Mouse (Mus musculus): ENCODE measurements at regions not wholly inside any gene's neighbourhood (a gene's known extent, or its start where the extent isn't known, plus 50 kb on each side); places are given as distances from the start of the nearest gene placed in this dataset.

- DNase-seq (ENCODE audit: low read depth, low spot score) = no peak
Observed at GRCm38 (mm10) chr13:97559611-97560385, 200.6 kb downstream of the Gm10260 start.

- no peak for DNase-seq (ENCODE audit: low read depth, low spot score)
Observed at GRCm38 (mm10) chr13:97558884-97559283, 201.5 kb downstream of the Gm10260 start.

GRCm38 (mm10) chr13:97555312-97555711 is 205.1 kb downstream of the Gm10260 start:
- DNase-seq (ENCODE audit: low read depth, low spot score) = peak; percentile 41

GRCm38 (mm10) chr13:97554601-97555000 is 205.8 kb downstream of the Gm10260 start:
- DNase-seq (ENCODE audit: low read depth, low spot score) = no peak

GRCm38 (mm10) chr13:97552236-97552635 is 208.2 kb downstream of the Gm10260 start:
- DNase-seq (ENCODE audit: low read depth, low spot score) = peak; percentile 79

GRCm38 (mm10) chr13:97550880-97551279 is 209.6 kb downstream of the Gm10260 start:
- no peak for DNase-seq (ENCODE audit: low read depth, low spot score)

- DNase-seq (ENCODE audit: low read depth, low spot score) = no peak
Observed at GRCm38 (mm10) chr13:97550172-97550571, 210.3 kb downstream of the Gm10260 start.

DNA sequence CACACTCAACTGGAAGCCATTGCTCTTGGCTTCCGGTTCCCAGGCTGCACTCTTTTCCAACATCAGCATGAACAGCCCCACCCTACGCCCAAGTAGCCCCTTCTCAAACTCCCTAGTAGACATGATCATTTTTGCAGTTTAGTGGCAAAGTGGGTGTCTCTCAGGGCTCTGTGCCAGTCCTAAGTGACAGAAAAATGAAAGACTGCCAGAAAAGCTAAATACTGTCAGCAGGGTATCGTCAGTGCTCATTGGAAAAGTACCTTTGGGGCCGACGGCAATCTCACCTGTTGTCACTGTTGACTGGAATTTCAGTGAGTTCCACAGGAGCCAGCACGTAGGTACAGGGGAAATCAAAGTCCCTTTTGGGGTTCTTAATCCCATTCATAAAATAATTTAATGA is 211.0 kb downstream of the Gm10260 start:
- DNase-seq (ENCODE audit: low read depth, low spot score) = no peak

- no peak for DNase-seq (ENCODE audit: low read depth, low spot score)
Observed at GRCm38 (mm10) chr13:97548527-97548977, 211.9 kb downstream of the Gm10260 start.

DNA sequence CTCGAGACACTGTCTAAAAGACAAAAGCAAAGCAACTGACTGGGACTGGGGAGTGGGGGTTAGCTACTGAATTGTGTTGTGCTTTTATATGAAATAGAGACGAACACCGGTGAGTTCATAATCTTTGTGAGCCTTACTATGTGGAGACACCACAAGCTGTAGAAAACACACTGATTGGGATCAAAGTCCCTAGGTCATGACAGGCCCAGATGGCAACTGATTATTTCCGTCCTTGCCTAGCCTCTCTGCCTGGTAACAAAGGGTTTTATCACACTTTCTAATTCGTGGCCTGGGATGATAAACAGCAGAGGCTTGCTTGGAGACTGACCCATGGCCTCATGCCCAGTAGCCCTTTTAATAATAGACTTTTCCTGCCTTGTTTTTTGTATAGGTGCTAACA is 213.5 kb downstream of the Gm10260 start:
- no peak for DNase-seq (ENCODE audit: low read depth, low spot score)

DNA sequence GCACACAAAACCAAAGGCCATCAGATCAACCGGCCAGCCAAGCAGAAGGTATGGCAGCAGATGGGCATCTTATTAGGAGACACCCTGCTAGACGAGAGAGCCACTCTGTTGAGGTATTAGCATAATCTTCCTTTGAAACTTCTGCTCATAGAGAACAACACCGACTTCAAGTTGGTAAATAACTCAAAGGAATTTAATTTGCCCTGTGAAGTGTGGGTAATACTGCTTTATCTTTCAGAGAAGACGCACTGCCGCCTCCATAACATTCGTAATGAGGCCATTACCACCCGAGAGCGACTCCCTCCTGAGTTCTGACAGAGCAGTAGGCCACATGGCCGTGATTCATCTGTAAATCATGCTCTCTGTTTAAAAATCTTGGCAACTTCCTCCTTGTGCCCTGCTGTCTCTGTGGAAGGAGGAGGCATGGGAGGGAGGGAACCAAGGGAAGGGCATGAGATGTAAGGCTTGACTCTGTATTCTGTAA is 214.4 kb downstream of the Gm10260 start:
- DNase-seq (ENCODE audit: low read depth, low spot score) = no peak

DNA sequence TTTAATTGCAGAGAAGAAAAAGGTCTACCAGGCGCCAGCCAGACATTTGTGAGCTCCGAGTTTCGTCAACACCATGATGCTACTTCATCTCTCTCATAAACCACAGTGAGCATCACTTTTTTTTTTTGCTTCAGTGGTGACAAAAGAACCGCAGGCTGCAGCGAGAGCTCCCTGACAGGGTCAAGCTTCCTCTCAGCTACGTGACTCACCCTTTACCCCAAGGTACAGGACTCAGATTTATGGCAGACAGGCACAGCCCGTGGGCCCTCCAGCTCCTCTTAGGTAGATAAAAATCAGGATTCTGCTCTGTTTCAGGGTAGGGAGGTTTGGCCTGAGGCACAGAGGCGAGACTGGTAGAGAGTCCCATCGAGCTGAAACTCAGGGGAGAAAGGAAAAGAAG is 220.7 kb downstream of the Gm10260 start:
- DNase-seq (ENCODE audit: low read depth, low spot score) = no peak

DNA sequence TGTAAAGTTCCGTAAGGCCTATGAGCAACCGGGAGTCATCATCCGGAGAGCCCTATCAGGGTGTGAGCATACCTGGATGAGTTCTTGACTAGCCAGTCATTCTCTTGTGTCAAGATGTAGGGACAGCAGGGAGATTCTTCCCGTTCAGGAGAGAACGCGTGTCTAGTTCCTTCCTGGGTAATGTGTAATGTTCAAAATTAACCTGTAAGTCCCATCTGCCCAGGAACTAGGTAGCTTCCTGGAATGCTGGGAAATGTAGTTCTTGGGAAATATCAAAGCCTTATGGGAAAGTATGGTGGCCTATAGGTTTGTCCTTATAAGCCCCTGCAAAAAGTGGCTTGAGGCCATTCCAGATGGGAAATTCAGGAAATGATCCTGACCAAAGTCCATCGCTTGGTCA is 222.0 kb downstream of the Gm10260 start:
- no peak for DNase-seq (ENCODE audit: low read depth, low spot score)

DNA sequence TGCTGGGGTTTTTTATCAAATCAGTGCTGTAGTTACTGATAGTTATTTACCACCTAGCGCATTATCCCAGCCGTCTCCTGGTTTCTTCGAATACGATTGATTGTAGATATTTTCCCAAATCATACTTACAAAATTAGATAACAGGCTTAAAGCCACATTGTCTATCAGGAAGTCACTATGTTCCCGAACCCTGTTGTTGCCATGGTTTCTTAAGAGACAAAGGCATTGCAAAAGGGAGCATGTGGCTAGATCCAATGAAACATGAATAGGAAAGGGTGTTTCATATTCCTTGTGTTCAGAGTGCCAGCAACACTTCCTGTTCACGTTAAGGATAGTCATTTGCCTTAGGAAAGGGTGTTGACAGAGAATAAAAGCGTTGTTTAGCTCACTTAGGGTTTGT is 222.7 kb downstream of the Gm10260 start:
- DNase-seq (ENCODE audit: low read depth, low spot score) = no peak

GRCm38 (mm10) chr13:97537206-97537605 is 223.2 kb downstream of the Gm10260 start:
- no peak for DNase-seq (ENCODE audit: low read depth, low spot score)

DNA sequence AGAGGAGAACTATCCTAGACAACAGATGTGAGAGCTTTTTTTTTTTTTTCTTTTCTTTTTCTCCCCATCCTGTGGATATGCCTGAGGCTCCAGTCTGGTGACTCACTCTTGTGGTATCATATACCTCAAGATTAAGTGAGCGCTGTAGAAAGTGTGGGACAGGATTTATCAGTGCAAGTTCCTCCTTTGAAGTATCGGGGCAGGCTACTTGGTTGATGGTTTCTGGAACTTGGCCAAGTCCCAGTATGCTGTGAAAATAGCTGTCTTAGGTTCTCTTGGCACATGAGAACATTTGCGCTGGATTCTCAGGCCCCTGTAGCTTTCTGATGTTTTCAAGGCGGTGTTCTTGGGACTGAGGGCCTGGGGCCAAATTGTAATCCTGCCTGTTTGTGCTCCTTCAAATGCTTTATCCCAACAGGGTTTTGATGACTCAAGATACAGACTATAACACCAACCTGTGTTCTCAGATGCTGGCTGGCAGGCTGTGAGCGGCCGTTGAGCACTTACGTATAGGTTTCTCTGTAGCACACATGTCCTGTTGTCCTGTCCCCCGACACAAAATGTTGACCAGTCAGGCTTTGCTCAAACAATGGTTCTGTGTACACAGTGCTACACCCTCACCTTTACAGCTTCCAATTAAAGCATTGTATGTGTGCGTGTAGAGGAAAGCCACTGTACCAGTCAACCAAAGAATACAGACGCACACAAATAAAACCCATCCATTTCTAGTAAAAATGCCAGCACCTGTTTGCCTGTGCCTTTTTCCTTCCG is 226.4 kb downstream of the Gm10260 start:
- DNase-seq (ENCODE audit: low read depth, low spot score) = no peak

DNA sequence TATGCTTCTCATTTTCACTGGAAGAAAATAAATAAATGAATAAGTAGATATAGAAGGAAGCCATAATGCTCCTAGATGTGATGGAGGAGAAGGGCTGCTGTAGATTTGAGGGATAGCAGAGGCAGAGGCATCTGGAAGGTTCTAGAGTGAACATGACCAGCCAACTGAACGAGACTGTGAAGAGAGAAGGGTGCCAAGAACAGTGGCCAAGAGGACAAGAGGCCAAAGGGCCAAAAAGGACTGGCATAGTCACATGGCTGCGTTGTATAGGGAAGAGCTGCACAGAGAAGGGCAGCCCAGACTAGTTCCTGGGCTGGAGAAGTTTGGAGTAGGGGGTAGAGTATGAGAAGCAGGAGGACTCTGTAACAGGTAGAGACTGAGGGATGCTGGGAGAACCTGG is 229.3 kb downstream of the Gm10260 start:
- no peak for DNase-seq (ENCODE audit: low read depth, low spot score)

- DNase-seq (ENCODE audit: low read depth, low spot score) = no peak
Observed at GRCm38 (mm10) chr13:97530570-97530969, 229.9 kb downstream of the Gm10260 start.

DNA sequence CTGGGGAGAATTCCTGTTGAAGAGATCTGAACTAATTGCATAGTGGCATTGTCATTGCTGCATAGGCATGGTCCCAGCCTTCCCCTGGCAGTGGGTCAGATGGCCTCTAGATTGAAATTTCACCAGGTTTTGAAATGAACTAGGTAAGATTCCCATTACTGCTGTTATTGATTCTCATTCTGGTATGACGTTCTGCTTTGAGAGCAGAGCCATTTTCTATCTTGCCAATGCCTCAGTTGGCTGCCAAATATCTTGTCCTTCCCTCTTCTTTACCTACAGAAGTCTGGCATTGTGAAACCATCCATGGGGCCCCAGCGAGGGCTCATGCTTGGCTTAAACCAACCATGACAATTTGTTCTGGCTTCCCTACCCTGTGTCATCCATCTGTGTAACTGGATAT is 232.5 kb downstream of the Gm10260 start:
- no peak for DNase-seq (ENCODE audit: low read depth, low spot score)

DNA sequence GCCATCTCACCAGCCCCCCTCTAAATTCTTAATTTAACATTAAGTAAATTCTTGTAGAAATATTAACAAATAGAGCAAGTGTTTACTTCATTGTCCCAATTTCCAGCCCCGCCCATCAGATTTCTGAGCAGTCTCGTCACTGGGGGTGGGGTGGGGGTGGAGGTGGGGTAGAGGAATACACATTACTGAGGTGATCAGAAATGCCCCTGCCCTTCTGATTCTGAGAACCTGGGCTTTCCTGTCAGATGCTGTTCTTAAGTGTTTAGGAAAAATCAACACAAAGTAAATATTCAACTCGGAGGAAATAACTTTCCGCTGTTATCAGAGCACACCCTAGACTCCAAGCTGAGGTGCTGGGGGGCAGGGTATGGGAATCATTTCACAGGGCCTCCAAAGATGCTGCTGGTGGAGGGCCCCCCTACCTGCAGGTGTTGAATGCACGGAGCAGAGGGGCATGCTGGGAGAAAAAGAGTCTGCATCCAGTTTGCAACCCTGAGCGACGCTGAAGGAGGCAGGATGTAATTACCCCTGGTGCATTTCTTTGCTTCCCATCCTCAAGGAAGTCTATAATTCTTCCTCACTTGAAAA is 235.5 kb downstream of the Gm10260 start:
- DNase-seq (ENCODE audit: low read depth, low spot score) = peak; percentile 36

DNA sequence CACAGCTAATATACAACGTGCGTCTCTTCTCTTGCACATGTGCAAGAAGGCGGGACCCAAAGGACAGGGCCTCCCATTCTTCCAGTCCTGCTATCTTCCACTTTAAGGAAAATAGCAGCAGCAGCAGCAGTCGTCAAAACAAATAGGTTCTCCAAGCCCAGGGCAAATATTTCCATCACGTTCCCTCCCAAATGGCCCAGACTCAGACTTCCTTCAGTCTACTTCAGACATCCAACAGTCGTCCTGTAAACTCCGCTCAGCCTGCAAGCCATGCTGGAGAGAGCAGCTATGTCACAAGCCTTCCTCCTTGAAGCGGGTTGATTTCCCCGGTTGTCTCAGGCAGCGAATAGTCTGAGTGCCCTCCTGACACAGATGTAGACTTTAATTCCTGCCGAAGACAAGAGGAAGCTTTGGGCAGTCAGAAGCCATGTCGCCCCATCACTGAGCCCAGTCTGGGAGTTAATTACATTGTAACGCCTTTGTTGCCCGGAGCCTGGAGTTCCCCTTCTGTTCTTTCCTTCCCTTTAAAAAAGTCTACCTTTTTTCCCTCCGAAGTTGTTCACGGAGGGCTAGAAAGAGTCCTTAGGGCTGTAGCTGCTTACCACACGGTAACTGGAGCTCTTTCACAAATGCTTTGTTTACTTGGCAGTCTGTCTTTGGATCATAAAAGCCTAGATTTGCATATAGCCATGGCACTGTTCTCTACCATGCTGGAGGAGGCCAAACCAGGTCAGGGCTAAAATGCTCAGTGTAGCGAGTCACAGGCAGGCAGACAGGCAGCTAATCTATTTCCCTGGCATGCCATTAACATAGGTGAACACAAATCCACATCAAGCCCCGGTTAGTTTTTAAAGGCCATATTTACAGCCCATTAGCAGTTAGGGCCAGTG is 236.7 kb downstream of the Gm10260 start:
- no peak for DNase-seq (ENCODE audit: low read depth, low spot score)

Data from ES-CJ7 (cell line).